Mouse (Mus musculus) forebrain, embryonic 14.5 days (tissue): ENCODE data around the gene Strap. TPM values are rescaled to one million over a fixed set of nuclear protein-coding genes. Genes with fewer than 3 reads are reported as not detected.
A peak's percentile ranks its signal among the peaks of the same experiment; 100 is the strongest.

ENCODE experiments used
- ATAC-seq: fragments of 200-750 bp; cut with Nextera tagmentation; 2 replicates; pipeline ENCODE4 v1.8.0; 2017; ENCODE audit warnings: mild to moderate bottlenecking, moderate library complexity
- DNase-seq: peaks from one replicate; pipeline ENCODE4 v3.0.0-alpha.2; 2015; ENCODE audit warnings: low spot score
- H3K27ac ChIP-seq: fragments of 300-500 bp; sonication (generic); 2 replicates; pipeline ENCODE4 v1.5.1; 2014; ENCODE audit warnings: low read depth, mild to moderate bottlenecking, control low read depth, low read length, moderate library complexity
- H3K27me3 ChIP-seq: fragments of 300-500 bp; sonication (generic); replicated peaks from 2 replicates; pipeline ENCODE4 v1.6.1; 2014; ENCODE audit warnings: low read length, control low read depth, mixed read lengths; ENCODE audit not compliant: control insufficient read depth, insufficient read depth
- H3K36me3 ChIP-seq: fragments of 300-500 bp; sonication (generic); 2 replicates; pipeline ENCODE4 v1.6.1; 2014; ENCODE audit warnings: low read length, control low read depth; ENCODE audit not compliant: control insufficient read depth, insufficient read depth
- H3K4me1 ChIP-seq: fragments of 300-500 bp; sonication (generic); 2 replicates; pipeline ENCODE4 v1.6.1; 2014; ENCODE audit warnings: antibody characterized with exemption, low read length, control low read depth; ENCODE audit not compliant: control insufficient read depth, insufficient read depth
- H3K4me2 ChIP-seq: fragments of 300-500 bp; sonication (generic); 2 replicates; pipeline ENCODE4 v1.6.1; 2014; ENCODE audit warnings: mild to moderate bottlenecking, control low read depth, low read length
- H3K4me3 ChIP-seq: fragments of 300-500 bp; sonication (generic); 2 replicates; pipeline ENCODE4 v1.5.1; 2014; ENCODE audit warnings: low read depth, low read length, control low read depth
- H3K9ac ChIP-seq: fragments of 300-500 bp; sonication (generic); 2 replicates; pipeline ENCODE4 v1.6.1; 2014; ENCODE audit warnings: mild to moderate bottlenecking, low read length, control low read depth, moderate library complexity
- H3K9me3 ChIP-seq: fragments of 300-500 bp; sonication (generic); replicated peaks from 2 replicates; pipeline ENCODE4 v1.6.1; 2016; ENCODE audit warnings: low read length, control low read depth, mixed read lengths; ENCODE audit not compliant: control insufficient read depth
- WGBS: fragments of 180-500 bp; shearing (Covaris S2); extraction: QIAGEN DNeasy Blood & Tissue Kit; methylation state at CpG from one replicate; pipeline ENCODE4 v1.1.7; 2014; 5-methylcytosine and 5-hydroxymethylcytosine counted together
- polyA plus RNA-seq: library from polyadenylated mRNA; unstranded; fragments of >200 nt; fragmentation: Nextera tagmentation; extraction: Ambion mirVana; gene quantifications from 2 replicates; pipeline ENCODE4 v1.2.1, GENCODE M21; 2014

Gene Strap
- polyA plus RNA-seq, 1 experiment from 2014 or later: 209 TPM

GRCm38 (mm10) chr6:137783899-137784637 is 49.2 kb downstream of the Strap start:
- Histone ChIP-seq H3K4me1 (no peaks in the 10 kb centered on the region), H3K36me3 (no peaks in the 10 kb centered on the region), H3K4me3 (no peak overlapping the region), H3K9ac (no peak overlapping the region), H3K9me3 (no peaks in the 10 kb centered on the region), H3K27me3 (no peaks in the 10 kb centered on the region), H3K27ac (no peak overlapping the region), H3K4me2 (no peak overlapping the region)
- DNase-seq: no peak
- no peak for ATAC-seq
- 83% methylated on average over 7 of the region's 7 CpGs for WGBS

GRCm38 (mm10) chr6:137788976-137789590 is 54.2 kb downstream of the Strap start:
- Histone ChIP-seq H3K4me2 (no peak overlapping the region), H3K4me1 (no peaks in the 10 kb centered on the region), H3K9me3 (no peaks in the 10 kb centered on the region), H3K27ac (no peak overlapping the region), H3K36me3 (no peaks in the 10 kb centered on the region), H3K4me3 (no peak overlapping the region), H3K27me3 (no peaks in the 10 kb centered on the region), H3K9ac (no peak overlapping the region)
- 84% methylated on average over 9 of the region's 9 CpGs for WGBS
- ATAC-seq: no peak
- DNase-seq: no peak

GRCm38 (mm10) chr6:137789658-137790057 is 54.8 kb downstream of the Strap start:
- 68% methylated on average over 2 of the region's 2 CpGs for WGBS
- Histone ChIP-seq H3K9me3 (no peaks in the 10 kb centered on the region), H3K27ac (no peak overlapping the region), H3K9ac (no peak overlapping the region), H3K4me1 (no peaks in the 10 kb centered on the region), H3K4me3 (no peak overlapping the region), H3K4me2 (no peak overlapping the region), H3K36me3 (no peaks in the 10 kb centered on the region), H3K27me3 (no peaks in the 10 kb centered on the region)
- ATAC-seq (no peak), DNase-seq (no peak)

- H3K27me3 ChIP-seq: no peaks in the 10 kb centered on the region
- no peak overlapping the region for H3K4me2 ChIP-seq
- no peaks in the 10 kb centered on the region for H3K4me1 ChIP-seq
- no peak overlapping the region for H3K27ac ChIP-seq
- DNase-seq (no peak), ATAC-seq (no peak)
- no peak overlapping the region for H3K4me3 ChIP-seq
- H3K9me3 ChIP-seq: peaks cover 3% of the 10 kb centered on the region; the same call in 1 of the 2 replicates
- no peaks in the 10 kb centered on the region for H3K36me3 ChIP-seq
- 77% methylated on average over 2 of the region's 2 CpGs for WGBS
- H3K9ac ChIP-seq: no peak overlapping the region
Observed at GRCm38 (mm10) chr6:137795494-137795893, 60.6 kb downstream of the Strap start.

- no peak overlapping the region for H3K9ac ChIP-seq
- no peak overlapping the region for H3K4me2 ChIP-seq
- WGBS: 70% methylated on average over 29 of the region's 29 CpGs
- ATAC-seq (peak; percentile 73), DNase-seq (peak; percentile 78)
- no peak overlapping the region for H3K4me3 ChIP-seq
- H3K36me3 ChIP-seq: no peaks in the 10 kb centered on the region
- no peaks in the 10 kb centered on the region for H3K27me3 ChIP-seq
- H3K27ac ChIP-seq: no peak overlapping the region
- peaks cover 6% of the 10 kb centered on the region; the same call in 1 of the 2 replicates for H3K9me3 ChIP-seq
- no peaks in the 10 kb centered on the region for H3K4me1 ChIP-seq
Observed at GRCm38 (mm10) chr6:137796596-137797567, 62.0 kb downstream of the Strap start.

GRCm38 (mm10) chr6:137799253-137799652 is 64.4 kb downstream of the Strap start:
- H3K4me2 ChIP-seq: no peak overlapping the region
- H3K36me3 ChIP-seq: no peaks in the 10 kb centered on the region
- WGBS: 94% methylated on average over 9 of the region's 9 CpGs
- peaks cover 6% of the 10 kb centered on the region; the same call in 1 of the 2 replicates for H3K9me3 ChIP-seq
- H3K9ac ChIP-seq: no peak overlapping the region
- H3K4me3 ChIP-seq: no peak overlapping the region
- H3K27me3 ChIP-seq: no peaks in the 10 kb centered on the region
- ATAC-seq: no peak
- no peaks in the 10 kb centered on the region for H3K4me1 ChIP-seq
- no peak overlapping the region for H3K27ac ChIP-seq
- no peak for DNase-seq

Other genes with a start within 250 kb of the Strap start
- gene Eps8, start 80.2 kb upstream of the Strap start, polyA plus RNA-seq: 11.4 and 14.3 TPM in 2 replicates
- gene Dera, start 19.5 kb downstream of the Strap start, polyA plus RNA-seq: 12.8 and 17.8 TPM in 2 replicates